Mouse (Mus musculus) CH12.LX (cell line): ENCODE measurements at regions not wholly inside any gene's neighbourhood (a gene's known extent, or its start where the extent isn't known, plus 50 kb on each side); places are given as distances from the start of the nearest gene placed in this dataset.

Experiments
- DNase-seq: peaks from one replicate; pipeline ENCODE4 v3.0.0-alpha.2; 2013; ENCODE audit errors: extremely low read depth
- H3K27ac ChIP-seq: 2 replicates; pipeline ENCODE4 v1.5.1; 2012; ENCODE audit warnings: low read depth, mild to moderate bottlenecking, control low read depth, moderate library complexity; ENCODE audit not compliant: insufficient read depth
- H3K27me3 ChIP-seq: replicated peaks from 2 replicates; pipeline ENCODE3; 2012; ENCODE audit warnings: inconsistent platforms
- H3K36me3 ChIP-seq, 2 experiments: replicated peaks in 1 of 2; 2 replicates each; pipeline versions ENCODE3 to v1.6.1; 2012; ENCODE audit warnings: inconsistent platforms in 1 of 2, low read length in 1 of 2, mild to moderate bottlenecking in 1 of 2, mixed read lengths in 1 of 2, moderate library complexity in 1 of 2; ENCODE audit not compliant: control insufficient read depth in 1 of 2, insufficient read depth in 1 of 2
- H3K4me1 ChIP-seq, 2 experiments: 2 replicates each; pipeline ENCODE4 v1.6.1; 2012; ENCODE audit warnings: inconsistent platforms in 1 of 2, moderate library complexity in 1 of 2; ENCODE audit not compliant: insufficient read depth in 2 of 2, control insufficient read depth in 1 of 2
- H3K4me2 ChIP-seq: 2 replicates; pipeline ENCODE4 v1.6.1; 2012; ENCODE audit warnings: low read depth, mild to moderate bottlenecking, control low read depth; ENCODE audit not compliant: poor library complexity, insufficient read depth, severe bottlenecking
- H3K4me3 ChIP-seq, 3 experiments: fragments of 150-350 bp in 1 of 3; sonication (generic) in 1 of 3; replicated peaks in 1 of 3; 2 replicates each; pipeline versions ENCODE3 to v1.5.1; 2011 to 2012; ENCODE audit warnings: low read depth in 2 of 3, low read length in 2 of 3, mild to moderate bottlenecking in 2 of 3, moderate library complexity in 2 of 3, control low read depth in 1 of 3, improper control_type of control experiment in 1 of 3, inconsistent platforms in 1 of 3, mixed read lengths in 1 of 3; ENCODE audit not compliant: poor library complexity in 1 of 3
- H3K79me2 ChIP-seq: replicated peaks from 2 replicates; pipeline ENCODE4 v1.6.1; 2012; ENCODE audit warnings: mild to moderate bottlenecking, moderate library complexity; ENCODE audit not compliant: control insufficient read depth, poor library complexity, insufficient read depth, severe bottlenecking; ENCODE audit errors: extremely low read depth
- H3K9ac ChIP-seq: 2 replicates; pipeline ENCODE4 v1.6.1; 2012; ENCODE audit warnings: low read depth, mild to moderate bottlenecking, control low read depth, moderate library complexity; ENCODE audit not compliant: insufficient read depth
- H3K9me3 ChIP-seq: replicated peaks from 2 replicates; pipeline ENCODE3; 2012; ENCODE audit warnings: low read length, inconsistent platforms, mixed read lengths
- BHLHE40 ChIP-seq: IDR thresholded peaks from 2 replicates; pipeline ENCODE4 v1.6.1; 2011; ENCODE audit warnings: mild to moderate bottlenecking, low read depth, low read length, improper control_type of control experiment
- CHD2 ChIP-seq: IDR thresholded peaks from 2 replicates; pipeline ENCODE4 v1.6.1; 2011; ENCODE audit warnings: low read length, improper control_type of control experiment
- CTCF ChIP-seq, 2 experiments: IDR thresholded peaks in 1 of 2; conservative IDR thresholded peaks in 1 of 2; 2 replicates each; pipeline ENCODE4 v1.5.1; 2011 to 2012; ENCODE audit warnings: low read depth in 2 of 2, low read length in 2 of 2, improper control_type of control experiment in 1 of 2, inconsistent platforms in 1 of 2, mild to moderate bottlenecking in 1 of 2, moderate library complexity in 1 of 2
- ELF1 ChIP-seq: IDR thresholded peaks from 2 replicates; pipeline ENCODE4 v1.6.1; 2014; ENCODE audit warnings: low read depth, mild to moderate bottlenecking, inconsistent platforms, low read length, improper control_type of control experiment
- ETS1 ChIP-seq: conservative IDR thresholded peaks from 2 replicates; pipeline ENCODE4 v1.6.1; 2012; ENCODE audit warnings: low read depth, mild to moderate bottlenecking, inconsistent platforms, low read length, improper control_type of control experiment, moderate library complexity
- HCFC1 ChIP-seq: IDR thresholded peaks from 2 replicates; pipeline ENCODE4 v1.6.1; 2012; ENCODE audit warnings: low read depth, mild to moderate bottlenecking, inconsistent platforms, low read length, improper control_type of control experiment
- JUND ChIP-seq: conservative IDR thresholded peaks from 2 replicates; pipeline ENCODE4 v1.6.1; 2011; ENCODE audit warnings: low read depth, low read length, improper control_type of control experiment
- KAT2A ChIP-seq: IDR thresholded peaks from 2 replicates; pipeline ENCODE4 v1.6.1; 2012; ENCODE audit warnings: low read length, improper control_type of control experiment, inconsistent platforms; ENCODE audit not compliant: insufficient replicate concordance
- MAFK ChIP-seq: IDR thresholded peaks from 2 replicates; pipeline ENCODE4 v1.6.1; 2011; ENCODE audit warnings: low read length, improper control_type of control experiment; ENCODE audit not compliant: insufficient replicate concordance
- MAX ChIP-seq: IDR thresholded peaks from 2 replicates; pipeline ENCODE4 v1.6.1; 2011; ENCODE audit warnings: low read length, improper control_type of control experiment
- MAZ ChIP-seq: IDR thresholded peaks from 2 replicates; pipeline ENCODE4 v1.6.1; 2012; ENCODE audit warnings: low read depth, mild to moderate bottlenecking, inconsistent platforms, low read length, improper control_type of control experiment, moderate library complexity
- MEF2A ChIP-seq: IDR thresholded peaks from 2 replicates; pipeline ENCODE4 v1.6.1; 2014; ENCODE audit warnings: low read depth, mild to moderate bottlenecking, inconsistent platforms, low read length, improper control_type of control experiment, borderline replicate concordance
- MYC ChIP-seq: IDR thresholded peaks from 2 replicates; pipeline ENCODE4 v1.6.1; 2011; ENCODE audit warnings: low read depth, mild to moderate bottlenecking, improper control_type of control experiment, low read length
- NELFE ChIP-seq: IDR thresholded peaks from 2 replicates; pipeline ENCODE4 v1.6.1; 2011; ENCODE audit warnings: low read depth, low read length, improper control_type of control experiment
- POLR2A ChIP-seq: IDR thresholded peaks from 2 replicates; pipeline ENCODE4 v1.6.1; 2011; ENCODE audit warnings: low read depth, mild to moderate bottlenecking, improper control_type of control experiment, low read length
- POLR2AphosphoS2 ChIP-seq: IDR thresholded peaks from 2 replicates; pipeline ENCODE4 v1.6.1; 2011; ENCODE audit warnings: low read depth, low read length, improper control_type of control experiment
- RAD21 ChIP-seq: IDR thresholded peaks from 2 replicates; pipeline ENCODE4 v1.6.1; 2011; ENCODE audit warnings: low read depth, mild to moderate bottlenecking, low read length, improper control_type of control experiment, moderate library complexity
- RCOR1 ChIP-seq: conservative IDR thresholded peaks from 2 replicates; pipeline ENCODE4 v1.6.1; 2012; ENCODE audit warnings: low read depth, mild to moderate bottlenecking, inconsistent platforms, low read length, improper control_type of control experiment
- SIN3A ChIP-seq: IDR thresholded peaks from 2 replicates; pipeline ENCODE4 v1.6.1; 2012; ENCODE audit warnings: low read length, improper control_type of control experiment, inconsistent platforms
- TBP ChIP-seq: conservative IDR thresholded peaks from 2 replicates; pipeline ENCODE4 v1.6.1; 2011; ENCODE audit warnings: low read depth, low read length, improper control_type of control experiment
- UBTF ChIP-seq: IDR thresholded peaks from 2 replicates; pipeline ENCODE4 v1.6.1; 2012; ENCODE audit warnings: low read depth, mild to moderate bottlenecking, inconsistent platforms, low read length, improper control_type of control experiment, moderate library complexity
- USF1 ChIP-seq: IDR thresholded peaks from 2 replicates; pipeline ENCODE4 v1.6.1; 2014; ENCODE audit warnings: low read depth, mild to moderate bottlenecking, inconsistent platforms, low read length, improper control_type of control experiment
- USF2 ChIP-seq: conservative IDR thresholded peaks from 2 replicates; pipeline ENCODE4 v1.6.1; 2011; ENCODE audit warnings: low read depth, low read length, improper control_type of control experiment
- ZKSCAN1 ChIP-seq: IDR thresholded peaks from 2 replicates; pipeline ENCODE4 v1.6.1; 2012; ENCODE audit warnings: low read depth, inconsistent platforms, low read length, improper control_type of control experiment, borderline replicate concordance
- ZMIZ1 ChIP-seq: IDR thresholded peaks from 2 replicates; pipeline ENCODE4 v1.6.1; 2012; ENCODE audit warnings: low read depth, mild to moderate bottlenecking, inconsistent platforms, low read length, improper control_type of control experiment
- dilution Hi-C: fragments of 300-500 bp; cut with MboI; formaldehyde crosslinking; loops from 2 replicates; pipeline ENCODE4 v1.14.3; 2020; ENCODE audit warnings: low sequenced_read_pairs; ENCODE audit not compliant: extremely low pct_unique_long_range_greater_than_20kb, extremely low pct_ligation_motif_present
- in situ Hi-C: fragments of 300-500 bp; cut with MboI; formaldehyde crosslinking; loops from 3 replicates; pipeline ENCODE4 v1.14.3; 2019; ENCODE audit warnings: low sequenced_read_pairs, low pct_ligation_motif_present, low pct_unique_long_range_greater_than_20kb, mixed read lengths

- Histone ChIP-seq H3K9me3 (no peaks in the 10 kb centered on the region), H3K27ac (no peak overlapping the region), H3K36me3 (no peaks in the 10 kb centered on the region), H3K9ac (no peak overlapping the region), H3K27me3 (peaks cover 25% of the 10 kb centered on the region), H3K4me3 (no peak overlapping the region), H3K79me2 (no peaks in the 10 kb centered on the region), H3K4me1 (no peaks in the 10 kb centered on the region), H3K4me2 (no peak overlapping the region)
- TF ChIP-seq CTCF (conservative IDR thresholded peaks at IDR 0.05 in 1 of 2, IDR thresholded peaks at IDR 0.05 in 1 of 2; ENCODE audit: low read depth in 2 of 2, low read length in 2 of 2) (no peak), BHLHE40 (no peak), RCOR1 (no peak), USF2 (no peak), NELFE (no peak), ETS1 (no peak), TBP (no peak), MEF2A (no peak), UBTF (no peak), ZKSCAN1 (no peak), POLR2AphosphoS2 (no peak), MAFK (no peak), HCFC1 (no peak), MAZ (no peak), JUND (no peak), MYC (no peak), ZMIZ1 (no peak)
- no peak for DNase-seq
- in situ Hi-C loops: loop anchor here (10.0 to 25.0 kb wide), 2 partner anchors 273 to 616 kb away; no protein-coding TSS in a partner anchor
- dilution Hi-C loops: no loop called here
These were observed 148.7 kb upstream of the Snx19 start for GRCm38 (mm10) chr9:30278231-30278630.

- no peak overlapping the region for H3K27ac ChIP-seq
- H3K9me3 ChIP-seq: no peaks in the 10 kb centered on the region
- no peaks in the 10 kb centered on the region for H3K79me2 ChIP-seq
- no peak overlapping the region for H3K4me2 ChIP-seq
- no peak overlapping the region for H3K9ac ChIP-seq
- no peak for DNase-seq
- H3K4me1 ChIP-seq: no peaks in the 10 kb centered on the region
- no peak overlapping the region for H3K4me3 ChIP-seq
- no peaks in the 10 kb centered on the region for H3K36me3 ChIP-seq
- peaks cover 10% of the 10 kb centered on the region for H3K27me3 ChIP-seq
- dilution Hi-C loops (no loop called here), in situ Hi-C loops (loop anchor here (25.0 kb wide), 1 partner anchor 621 kb away; no protein-coding TSS in a partner anchor)
- TF ChIP-seq USF2: no peak
- no peak for TF ChIP-seq USF1
- no peak for TF ChIP-seq MAFK
- no peak for TF ChIP-seq ZMIZ1
- TF ChIP-seq CHD2: no peak
- no peak for TF ChIP-seq NELFE
- no peak for TF ChIP-seq KAT2A
- no peak for TF ChIP-seq MAX
- TF ChIP-seq ZKSCAN1: no peak
- no peak for TF ChIP-seq RAD21
- TF ChIP-seq MEF2A: no peak
- TF ChIP-seq POLR2AphosphoS2: no peak
- TF ChIP-seq ELF1: no peak
- no peak for TF ChIP-seq POLR2A
- no peak for TF ChIP-seq TBP
- no peak for TF ChIP-seq JUND
- TF ChIP-seq SIN3A: no peak
- TF ChIP-seq ETS1: no peak
- TF ChIP-seq, all 38 proteins: peak for 0
These were observed 143.7 kb upstream of the Snx19 start for GRCm38 (mm10) chr9:30283080-30283770.
